Mouse (Mus musculus) forebrain, embryonic 13.5 days (tissue): ENCODE results near the gene Dhrs7b. TPM values are rescaled to one million over a fixed set of nuclear protein-coding genes. Genes with fewer than 3 reads are reported as not detected.

Source experiments
- ATAC-seq: fragments of 200-750 bp; cut with Nextera tagmentation; 2 replicates; pipeline ENCODE4 v1.8.0; 2017
- H3K27ac ChIP-seq: fragments of 300-500 bp; sonication (generic); 2 replicates; pipeline ENCODE4 v1.5.1; 2015; ENCODE audit warnings: inconsistent platforms, mild to moderate bottlenecking, moderate library complexity
- H3K27me3 ChIP-seq: fragments of 300-500 bp; sonication (generic); 2 replicates; pipeline ENCODE4 v1.6.1; 2015; ENCODE audit warnings: mild to moderate bottlenecking, inconsistent platforms
- H3K36me3 ChIP-seq: fragments of 300-500 bp; sonication (generic); 2 replicates; pipeline ENCODE4 v1.6.1; 2015; ENCODE audit warnings: mild to moderate bottlenecking, inconsistent platforms; ENCODE audit not compliant: poor library complexity, severe bottlenecking
- H3K4me1 ChIP-seq: fragments of 300-500 bp; sonication (generic); 2 replicates; pipeline ENCODE4 v1.6.1; 2015; ENCODE audit warnings: inconsistent platforms
- H3K4me2 ChIP-seq: fragments of 300-500 bp; sonication (generic); 2 replicates; pipeline ENCODE4 v1.6.1; 2015; ENCODE audit warnings: inconsistent platforms, mild to moderate bottlenecking, moderate library complexity
- H3K4me3 ChIP-seq: fragments of 300-500 bp; sonication (generic); 2 replicates; pipeline ENCODE4 v1.5.1; 2015; ENCODE audit warnings: mild to moderate bottlenecking, inconsistent platforms
- H3K9ac ChIP-seq: fragments of 300-500 bp; sonication (generic); 2 replicates; pipeline ENCODE4 v1.6.1; 2015; ENCODE audit warnings: mild to moderate bottlenecking, inconsistent platforms
- H3K9me3 ChIP-seq: fragments of 300-500 bp; sonication (generic); replicated peaks from 2 replicates; pipeline ENCODE4 v1.6.1; 2016; ENCODE audit warnings: inconsistent platforms
- WGBS: fragments of 180-500 bp; shearing (Covaris S2); methylation state at CpG from one replicate; pipeline ENCODE4 v1.1.7; 2015; 5-methylcytosine and 5-hydroxymethylcytosine counted together
- polyA plus RNA-seq: library from polyadenylated mRNA; unstranded; fragments of >200 nt; fragmentation: Nextera tagmentation; extraction: Ambion mirVana; gene quantifications from 2 replicates; pipeline ENCODE4 v1.2.1, GENCODE M21; 2015

The Dhrs7b gene
- polyA plus RNA-seq, 1 experiment from 2014 or later: 29.0 TPM

- ATAC-seq: no peak
- 56% methylated on average over 3 of the region's 3 CpGs for WGBS
Measured at GRCm38 (mm10) chr11:60908073-60908472, 77.6 kb downstream of the Dhrs7b start.

DNA sequence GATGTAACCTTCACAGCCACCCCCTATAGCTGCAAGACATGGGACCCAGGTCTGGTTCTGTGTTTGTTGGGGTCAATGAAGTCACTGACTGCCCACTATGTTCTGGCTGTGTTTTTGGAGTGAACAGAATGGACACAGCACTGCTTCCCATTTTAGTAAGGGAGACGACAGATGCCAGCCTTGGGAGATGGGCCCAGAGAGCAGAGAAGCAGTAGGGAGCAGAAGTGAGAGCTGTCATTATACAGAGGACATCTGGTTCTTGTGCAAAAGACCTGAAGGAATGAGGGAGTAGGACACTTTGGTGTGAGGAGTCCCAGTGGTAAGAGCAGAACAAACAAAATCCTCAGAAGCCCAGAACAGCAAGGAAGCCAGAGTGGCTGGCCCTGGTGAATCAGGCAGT lies 79.2 kb downstream of the Dhrs7b start:
- ATAC-seq: no peak
- H3K27ac ChIP-seq: no peak overlapping the region
- H3K9ac ChIP-seq: no peak overlapping the region
- H3K4me3 ChIP-seq: no peak overlapping the region
- WGBS: 77% methylated on average over 1 of the region's 1 CpGs
- peaks cover 24% of the 10 kb centered on the region for H3K4me1 ChIP-seq
- H3K27me3 ChIP-seq: no peaks in the 10 kb centered on the region
- no peak overlapping the region for H3K4me2 ChIP-seq
- H3K9me3 ChIP-seq: no peaks in the 10 kb centered on the region
- H3K36me3 ChIP-seq: peaks cover 23% of the 10 kb centered on the region

More at GRCm38 (mm10) chr11:60908073-60908472, 77.6 kb downstream of the Dhrs7b start:
- Histone ChIP-seq H3K9me3 (no peaks in the 10 kb centered on the region), H3K4me3 (no peak overlapping the region), H3K27me3 (no peaks in the 10 kb centered on the region), H3K36me3 (peaks cover 39% of the 10 kb centered on the region), H3K4me2 (no peak overlapping the region), H3K27ac (no peak overlapping the region), H3K9ac (no peak overlapping the region), H3K4me1 (peaks cover 17% of the 10 kb centered on the region)

Other genes starting within 250 kb of the Dhrs7b start
- 97.5 and 110 TPM in 2 replicates for gene Llgl1, start 130.9 kb upstream of the Dhrs7b start, polyA plus RNA-seq
- 64.2 and 72.5 TPM in 2 replicates for gene Flii, start 103.4 kb upstream of the Dhrs7b start, polyA plus RNA-seq
- 16.1 and 17.8 TPM in 2 replicates for gene Mief2, start 102.2 kb upstream of the Dhrs7b start, polyA plus RNA-seq
- 14.2 and 15.7 TPM in 2 replicates for gene Top3a, start 53.3 kb upstream of the Dhrs7b start, polyA plus RNA-seq
- 5.6 and 6.5 TPM in 2 replicates for gene Smcr8, start 53.1 kb upstream of the Dhrs7b start, polyA plus RNA-seq
- gene Shmt1, start 18.9 kb upstream of the Dhrs7b start, polyA plus RNA-seq: 36.9 and 44.6 TPM in 2 replicates
- gene Tmem11, start 48.6 kb downstream of the Dhrs7b start, polyA plus RNA-seq: 58.7 and 65.7 TPM in 2 replicates
- gene Natd1, start 84.1 kb downstream of the Dhrs7b start, polyA plus RNA-seq: 27.3 and 33.7 TPM in 2 replicates
- 33.9 and 36.1 TPM in 2 replicates for gene Map2k3, start 101.4 kb downstream of the Dhrs7b start, polyA plus RNA-seq
- gene Kcnj12, start 191.9 kb downstream of the Dhrs7b start, polyA plus RNA-seq: 0.28 and 0.39 TPM in 2 replicates